Mouse (Mus musculus) brain, embryonic 14.5 days (tissue): ENCODE results near the gene Sgip1.

ENCODE experiments used
- CTCF ChIP-seq: fragments of 200-500 bp; IDR thresholded peaks from 2 replicates; pipeline ENCODE4 v1.5.1; 2012; ENCODE audit warnings: inconsistent platforms, mild to moderate bottlenecking, moderate library complexity, borderline replicate concordance; ENCODE audit not compliant: insufficient read depth, insufficient read length; ENCODE audit errors: extremely low read depth
- POLR2A ChIP-seq: fragments of 200-500 bp; IDR thresholded peaks from 2 replicates; pipeline ENCODE4 v1.6.1; 2012; ENCODE audit warnings: mild to moderate bottlenecking, inconsistent platforms, borderline replicate concordance; ENCODE audit not compliant: poor library complexity, insufficient read depth, insufficient read length, severe bottlenecking; ENCODE audit errors: extremely low read depth

DNA sequence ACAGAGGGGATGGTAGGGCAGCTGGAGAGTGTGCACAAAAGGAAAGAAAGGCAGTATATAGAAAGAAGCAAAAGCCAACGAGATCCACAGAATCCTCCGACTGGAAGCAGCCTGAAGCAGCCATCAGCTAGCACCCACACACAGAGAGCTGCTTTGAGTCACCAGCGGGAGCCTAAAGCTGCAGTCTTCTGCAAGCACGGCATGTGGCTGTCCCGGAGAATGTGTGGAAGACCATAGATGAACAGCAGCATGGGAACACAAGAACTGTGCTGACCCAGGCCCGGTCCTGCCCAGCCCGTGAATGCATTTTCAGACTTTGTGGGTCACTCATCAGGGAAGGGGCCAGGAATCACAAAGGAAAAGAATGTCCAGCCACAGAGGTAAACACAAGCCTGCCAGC, 115.0 kb downstream of the Sgip1 start:
- no peak for TF ChIP-seq POLR2A
- TF ChIP-seq CTCF, result no peak
